Mouse (Mus musculus) erythroblast, embryonic 14.5 days (primary cell): ENCODE measurements around the gene Slc1a2. TPM values are rescaled to one million over a fixed set of nuclear protein-coding genes. Genes with fewer than 3 reads are reported as not detected.

Experiments
- H3K27me3 ChIP-seq: 2 replicates; pipeline ENCODE4 v1.6.1; 2012; ENCODE audit warnings: inconsistent platforms; ENCODE audit not compliant: control insufficient read depth
- H3K36me3 ChIP-seq: 2 replicates; pipeline ENCODE4 v1.6.1; 2012; ENCODE audit warnings: mild to moderate bottlenecking, inconsistent platforms; ENCODE audit not compliant: control insufficient read depth
- H3K4me1 ChIP-seq: 2 replicates; pipeline ENCODE4 v1.6.1; 2012; ENCODE audit warnings: inconsistent platforms; ENCODE audit not compliant: control insufficient read depth
- H3K4me3 ChIP-seq: replicated peaks from 2 replicates; pipeline ENCODE3; 2012; ENCODE audit warnings: moderate library complexity, mild to moderate bottlenecking, inconsistent platforms
- H3K9me3 ChIP-seq: 2 replicates; pipeline ENCODE4 v1.6.1; 2012; ENCODE audit warnings: low read length, inconsistent platforms, mixed read lengths; ENCODE audit not compliant: control insufficient read depth
- GATA1 ChIP-seq: IDR thresholded peaks from 2 replicates; pipeline ENCODE4 v1.6.1; 2012; ENCODE audit warnings: low read length, inconsistent platforms, mixed read lengths
- TAL1 ChIP-seq: IDR thresholded peaks from 3 replicates; pipeline ENCODE4 v1.6.1; 2012; ENCODE audit warnings: low read length, inconsistent platforms, mixed read lengths
- polyA plus RNA-seq: library from polyadenylated mRNA; stranded (reverse); fragments of >175 nt; gene quantifications from 2 replicates; pipeline ENCODE4 v1.2.3, GENCODE M21; 2012

Gene Slc1a2
- 0.01 TPM in 1 of 2 replicates, not detected in the other for polyA plus RNA-seq

DNA sequence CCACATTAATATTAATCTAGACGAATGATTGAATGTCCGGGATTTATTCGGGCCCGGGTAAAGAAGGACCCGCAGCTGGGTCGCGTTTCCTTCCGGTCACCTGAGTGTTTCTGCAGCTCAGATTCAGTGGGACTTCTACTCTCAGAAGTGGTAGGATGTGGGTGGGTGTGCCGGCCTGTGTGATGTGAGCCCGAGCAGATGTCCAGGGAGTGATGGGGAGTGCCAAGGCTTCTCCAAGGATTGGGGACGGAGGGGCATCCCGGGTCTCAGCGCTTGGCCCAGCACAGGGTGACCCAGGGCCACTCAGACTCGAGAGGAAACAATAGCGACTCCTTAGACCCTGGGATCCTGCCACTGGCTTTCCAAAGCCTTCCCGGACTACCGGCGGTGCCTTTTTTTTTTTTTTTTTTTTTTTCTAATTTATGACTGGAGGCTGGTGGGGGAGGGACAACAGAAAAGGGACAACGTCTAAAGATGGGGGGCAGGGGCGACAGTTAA lies at the start of gene Slc1a2:
TSS of gene Slc1a2 (plus strand) at position 497 of the 498 bp plus-strand sequence.
- no peaks in the 10 kb centered on the region for H3K9me3 ChIP-seq
- TF ChIP-seq TAL1 (no peak), GATA1 (no peak)
- H3K4me3 ChIP-seq = peak within 1 kb of the TSS; percentile 0
- peaks cover 40% of the 10 kb centered on the region for H3K27me3 ChIP-seq
- no peaks in the 10 kb centered on the region for H3K4me1 ChIP-seq
- no peaks in the 10 kb centered on the region for H3K36me3 ChIP-seq

- Histone ChIP-seq H3K4me1 (no peaks in the 10 kb centered on the region), H3K4me3 (no peak overlapping the region), H3K36me3 (no peaks in the 10 kb centered on the region), H3K9me3 (no peaks in the 10 kb centered on the region), H3K27me3 (no peaks in the 10 kb centered on the region)
- TF ChIP-seq GATA1 (no peak), TAL1 (no peak)
These were observed 48.0 kb upstream of the Slc1a2 start for GRCm38 (mm10) chr2:102610485-102610884.

- Histone ChIP-seq H3K36me3 (no peaks in the 10 kb centered on the region), H3K4me1 (no peaks in the 10 kb centered on the region), H3K4me3 (no peak overlapping the region), H3K9me3 (no peaks in the 10 kb centered on the region), H3K27me3 (no peaks in the 10 kb centered on the region)
- TF ChIP-seq GATA1 = no peak
- TF ChIP-seq TAL1 = no peak
These were observed 41.8 kb upstream of the Slc1a2 start for GRCm38 (mm10) chr2:102616637-102617036.

DNA sequence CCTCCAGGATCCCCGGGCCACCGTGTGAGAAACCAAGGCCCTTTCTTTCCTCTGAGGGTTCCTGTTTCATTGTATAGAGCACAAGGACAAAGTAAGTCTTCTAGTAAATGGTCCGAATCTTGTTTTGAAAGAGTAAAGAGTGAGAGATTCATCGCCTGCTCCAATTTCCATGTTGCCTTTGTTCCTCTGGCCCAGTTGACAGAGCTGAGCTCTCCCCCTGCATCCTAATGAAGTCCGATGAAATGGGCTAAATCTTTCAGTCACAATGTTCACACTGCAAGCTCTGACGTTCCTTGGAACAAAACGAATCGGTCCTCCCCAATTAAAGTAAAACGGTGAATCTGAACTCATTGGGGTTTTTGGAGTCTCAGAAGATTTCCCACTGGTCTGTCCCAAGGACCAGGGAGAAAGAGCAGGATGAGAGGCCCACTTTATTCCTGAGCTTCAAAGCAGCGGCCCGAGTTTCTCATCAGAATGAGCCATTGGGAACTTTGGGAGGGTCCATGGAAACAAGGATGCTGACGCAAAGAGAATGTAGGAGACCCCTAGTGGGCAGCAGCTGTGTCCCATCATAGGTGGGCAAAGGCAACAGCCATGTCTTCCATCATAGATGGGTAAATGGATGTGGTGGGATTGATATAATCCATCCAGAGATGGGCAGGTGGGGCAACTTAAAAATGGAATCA lies 37.6 kb upstream of the Slc1a2 start:
- H3K9me3 ChIP-seq = no peaks in the 10 kb centered on the region
- H3K36me3 ChIP-seq = no peaks in the 10 kb centered on the region
- TF ChIP-seq TAL1 (no peak), GATA1 (no peak)

GRCm38 (mm10) chr2:102622176-102622575 lies 36.3 kb upstream of the Slc1a2 start:
- H3K27me3 ChIP-seq = no peaks in the 10 kb centered on the region
- H3K4me1 ChIP-seq = no peaks in the 10 kb centered on the region
- H3K9me3 ChIP-seq = no peaks in the 10 kb centered on the region
- TF ChIP-seq GATA1 = no peak
- TF ChIP-seq TAL1 = no peak
- no peak overlapping the region for H3K4me3 ChIP-seq
- no peaks in the 10 kb centered on the region for H3K36me3 ChIP-seq

More for the DNA sequence above, 37.6 kb upstream of the Slc1a2 start:
- H3K27me3 ChIP-seq = no peaks in the 10 kb centered on the region
- H3K4me3 ChIP-seq = no peak overlapping the region
- H3K4me1 ChIP-seq = no peaks in the 10 kb centered on the region

GRCm38 (mm10) chr2:102622943-102623342 lies 35.5 kb upstream of the Slc1a2 start:
- Histone ChIP-seq H3K9me3 (no peaks in the 10 kb centered on the region), H3K4me1 (no peaks in the 10 kb centered on the region), H3K27me3 (no peaks in the 10 kb centered on the region), H3K4me3 (no peak overlapping the region), H3K36me3 (no peaks in the 10 kb centered on the region)
- TF ChIP-seq TAL1 = no peak
- no peak for TF ChIP-seq GATA1

DNA sequence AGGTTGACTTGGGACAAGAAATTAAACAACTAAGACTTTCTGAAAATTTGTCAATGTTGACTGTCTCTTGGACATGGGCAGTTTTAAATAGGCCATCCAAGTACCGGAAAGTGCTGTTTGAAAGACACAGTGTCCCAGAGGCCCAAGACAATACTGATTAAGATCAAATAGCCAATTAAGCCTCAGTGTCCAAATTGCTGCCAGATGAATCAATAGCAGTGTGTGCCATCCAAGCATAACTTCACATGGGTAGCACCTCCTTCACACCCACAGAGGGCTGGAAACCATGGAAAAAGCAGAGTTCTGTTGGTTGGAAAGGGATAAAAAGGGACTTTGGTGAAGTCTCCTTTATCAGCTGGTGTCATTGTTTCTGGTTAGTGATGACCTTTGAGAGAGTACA lies 33.9 kb upstream of the Slc1a2 start:
- no peaks in the 10 kb centered on the region for H3K9me3 ChIP-seq
- TF ChIP-seq TAL1 (no peak), GATA1 (no peak)
- H3K27me3 ChIP-seq = no peaks in the 10 kb centered on the region
- H3K4me1 ChIP-seq = no peaks in the 10 kb centered on the region
- H3K36me3 ChIP-seq = no peaks in the 10 kb centered on the region
- H3K4me3 ChIP-seq = no peak overlapping the region

DNA sequence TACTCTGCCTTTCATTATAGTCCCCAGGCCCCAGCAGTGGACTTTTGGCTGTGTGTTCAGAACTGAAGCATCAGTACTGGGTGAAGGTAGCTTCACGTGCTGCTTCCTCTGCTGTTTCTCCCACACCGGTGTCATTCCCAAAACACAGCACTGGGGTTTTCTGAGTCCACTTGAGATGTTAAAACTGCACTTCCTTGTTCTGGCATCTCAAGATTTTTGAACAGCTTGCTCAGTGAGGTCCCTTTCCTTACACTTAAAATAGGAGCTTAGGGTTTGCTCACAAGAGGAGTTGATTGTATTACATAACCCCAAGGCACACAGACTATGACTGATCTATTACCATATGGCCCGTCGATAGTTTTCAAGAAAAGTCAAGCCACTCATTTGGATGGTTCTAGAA lies 26.1 kb upstream of the Slc1a2 start:
- Histone ChIP-seq H3K9me3 (no peaks in the 10 kb centered on the region), H3K4me1 (no peaks in the 10 kb centered on the region), H3K27me3 (no peaks in the 10 kb centered on the region), H3K4me3 (no peak overlapping the region), H3K36me3 (no peaks in the 10 kb centered on the region)
- TF ChIP-seq GATA1 = no peak
- no peak for TF ChIP-seq TAL1

DNA sequence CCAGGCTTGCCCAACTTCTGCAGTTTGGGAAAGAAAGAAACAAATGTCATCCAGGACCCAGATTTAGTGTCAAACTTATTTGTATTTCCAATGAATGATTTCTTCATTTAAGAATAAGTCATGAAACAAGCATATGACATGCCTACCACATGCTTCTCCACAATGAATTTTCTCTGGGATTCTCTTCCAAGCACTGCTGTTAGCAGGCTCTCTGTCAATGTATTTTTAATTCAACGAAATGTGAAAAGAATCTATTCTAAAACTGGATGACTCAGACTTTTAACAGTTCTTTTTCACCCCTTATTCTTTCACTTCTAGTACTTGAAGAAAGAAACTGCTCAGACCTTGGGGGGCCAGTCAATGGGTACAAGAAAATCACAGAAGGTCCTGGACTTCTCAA lies 24.4 kb upstream of the Slc1a2 start:
- no peaks in the 10 kb centered on the region for H3K36me3 ChIP-seq
- H3K9me3 ChIP-seq = no peaks in the 10 kb centered on the region
- TF ChIP-seq GATA1 = no peak
- TF ChIP-seq TAL1 = no peak
- H3K4me3 ChIP-seq = no peak overlapping the region
- no peaks in the 10 kb centered on the region for H3K27me3 ChIP-seq
- no peaks in the 10 kb centered on the region for H3K4me1 ChIP-seq

DNA sequence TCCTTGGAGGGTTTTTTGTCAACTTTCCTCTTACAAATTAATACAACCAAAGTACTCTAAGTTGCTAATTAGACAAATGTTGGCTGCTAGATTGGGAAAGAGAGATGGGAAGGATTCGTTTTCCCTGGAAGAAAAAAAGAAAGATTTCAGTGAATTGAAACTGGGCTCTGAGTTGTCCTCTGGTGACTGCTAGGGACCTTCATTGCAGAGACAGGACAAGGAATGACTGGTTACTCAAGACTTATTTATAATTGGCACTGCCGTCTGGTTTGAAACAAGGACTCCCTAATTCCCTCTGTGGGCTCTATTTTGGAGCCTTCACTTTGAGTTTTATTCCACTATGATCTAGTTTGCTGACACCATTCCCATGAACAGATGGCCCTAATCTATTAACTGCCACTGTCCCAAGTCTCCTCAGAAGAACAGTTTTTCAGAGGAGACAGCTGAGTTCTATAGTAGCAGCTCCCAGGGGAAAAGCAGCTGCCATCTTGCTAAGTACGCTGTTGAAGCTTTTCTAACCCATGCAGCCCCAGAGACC lies 22.9 kb upstream of the Slc1a2 start:
- H3K4me1 ChIP-seq = no peaks in the 10 kb centered on the region
- H3K27me3 ChIP-seq = no peaks in the 10 kb centered on the region
- H3K9me3 ChIP-seq = no peaks in the 10 kb centered on the region
- TF ChIP-seq TAL1 (no peak), GATA1 (no peak)
- H3K4me3 ChIP-seq = no peak overlapping the region
- H3K36me3 ChIP-seq = no peaks in the 10 kb centered on the region
